Mouse (Mus musculus) forebrain, embryonic 15.5 days (tissue): ENCODE data around the gene Malsu1. TPM values are rescaled to one million over a fixed set of nuclear protein-coding genes. Genes with fewer than 3 reads are reported as not detected.

Source experiments
- ATAC-seq: fragments of 200-750 bp; cut with Nextera tagmentation; replicated peaks from 2 replicates; pipeline ENCODE4 v1.8.0; 2017; ENCODE audit warnings: mild to moderate bottlenecking, moderate TSS enrichment, moderate library complexity
- H3K27ac ChIP-seq: fragments of 300-500 bp; sonication (generic); replicated peaks from 2 replicates; pipeline ENCODE4 v1.5.1; 2015; ENCODE audit warnings: mild to moderate bottlenecking, inconsistent platforms
- H3K27me3 ChIP-seq: fragments of 300-500 bp; sonication (generic); 2 replicates; pipeline ENCODE4 v1.6.1; 2015; ENCODE audit warnings: inconsistent platforms
- H3K36me3 ChIP-seq: fragments of 300-500 bp; sonication (generic); 2 replicates; pipeline ENCODE4 v1.6.1; 2015; ENCODE audit warnings: mild to moderate bottlenecking, inconsistent platforms
- H3K4me1 ChIP-seq: fragments of 300-500 bp; sonication (generic); 2 replicates; pipeline ENCODE4 v1.6.1; 2015; ENCODE audit warnings: inconsistent platforms
- H3K4me2 ChIP-seq: fragments of 300-500 bp; sonication (generic); replicated peaks from 2 replicates; pipeline ENCODE4 v1.6.1; 2015; ENCODE audit warnings: mild to moderate bottlenecking, inconsistent platforms
- H3K4me3 ChIP-seq: fragments of 300-500 bp; sonication (generic); 2 replicates; pipeline ENCODE4 v1.5.1; 2015; ENCODE audit warnings: mild to moderate bottlenecking, inconsistent platforms
- H3K9ac ChIP-seq: fragments of 300-500 bp; sonication (generic); replicated peaks from 2 replicates; pipeline ENCODE4 v1.6.1; 2015; ENCODE audit warnings: mild to moderate bottlenecking, inconsistent platforms
- H3K9me3 ChIP-seq: fragments of 300-500 bp; sonication (generic); 2 replicates; pipeline ENCODE4 v1.6.1; 2016; ENCODE audit warnings: inconsistent platforms
- WGBS: fragments of 180-500 bp; shearing (Covaris S2); methylation state at CpG from one replicate; pipeline ENCODE4 v1.1.7; 2015; ENCODE audit warnings: mixed read lengths; 5-methylcytosine and 5-hydroxymethylcytosine counted together
- polyA plus RNA-seq: library from polyadenylated mRNA; unstranded; fragments of >200 nt; fragmentation: Nextera tagmentation; extraction: Ambion mirVana; gene quantifications from 2 replicates; pipeline ENCODE4 v1.2.1, GENCODE M21; 2015

Gene Malsu1
- polyA plus RNA-seq, 1 experiment from 2014 or later: 69.2 TPM

DNA sequence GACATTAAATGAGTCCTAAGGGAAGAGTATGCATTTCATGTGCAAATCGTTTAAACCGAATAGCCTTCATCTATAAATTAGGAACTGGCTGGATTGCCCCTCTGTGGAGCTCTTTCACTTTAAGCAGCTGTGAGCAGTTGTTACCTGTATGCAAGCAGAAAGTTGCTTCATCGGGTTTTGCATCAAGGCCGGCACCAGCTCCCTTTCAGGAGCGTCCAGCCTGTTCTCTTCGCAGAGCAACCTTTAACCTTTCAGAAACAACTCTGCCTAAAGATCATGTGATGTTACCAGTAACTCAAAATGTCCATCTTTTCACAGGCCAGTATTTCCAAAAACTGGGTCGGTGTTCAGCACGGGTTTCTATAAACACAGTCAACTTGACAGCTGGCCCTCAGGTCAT is 26.6 kb upstream of the Malsu1 start:
- Histone ChIP-seq H3K4me3 (no peak overlapping the region), H3K4me2 (no peak overlapping the region), H3K27ac (no peak overlapping the region), H3K36me3 (no peaks in the 10 kb centered on the region), H3K9ac (no peak overlapping the region), H3K4me1 (no peaks in the 10 kb centered on the region), H3K9me3 (no peaks in the 10 kb centered on the region), H3K27me3 (no peaks in the 10 kb centered on the region)
- no peak for ATAC-seq
- WGBS: 83% methylated on average over 8 of the region's 8 CpGs

DNA sequence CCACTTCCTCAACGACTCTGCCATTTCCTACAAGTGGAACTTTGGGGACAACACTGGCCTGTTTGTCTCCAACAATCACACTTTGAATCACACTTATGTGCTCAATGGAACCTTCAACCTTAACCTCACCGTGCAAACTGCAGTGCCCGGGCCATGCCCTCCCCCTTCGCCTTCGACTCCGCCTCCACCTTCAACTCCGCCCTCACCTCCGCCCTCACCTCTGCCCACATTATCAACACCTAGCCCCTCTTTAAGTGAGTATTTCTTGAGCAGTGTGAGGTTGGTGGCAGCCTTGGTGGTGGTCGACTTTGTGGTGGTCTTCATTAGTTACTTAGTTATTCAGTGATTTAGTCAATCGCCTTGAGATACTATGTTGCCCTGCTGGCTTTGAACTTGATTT is 25.7 kb upstream of the Malsu1 start:
- ATAC-seq: no peak
- no peak overlapping the region for H3K9ac ChIP-seq
- H3K4me3 ChIP-seq: no peak overlapping the region
- no peak overlapping the region for H3K4me2 ChIP-seq
- H3K36me3 ChIP-seq: no peaks in the 10 kb centered on the region
- no peak overlapping the region for H3K27ac ChIP-seq
- no peaks in the 10 kb centered on the region for H3K4me1 ChIP-seq
- no peaks in the 10 kb centered on the region for H3K9me3 ChIP-seq
- 83% methylated on average over 10 of the region's 10 CpGs for WGBS
- H3K27me3 ChIP-seq: no peaks in the 10 kb centered on the region

DNA sequence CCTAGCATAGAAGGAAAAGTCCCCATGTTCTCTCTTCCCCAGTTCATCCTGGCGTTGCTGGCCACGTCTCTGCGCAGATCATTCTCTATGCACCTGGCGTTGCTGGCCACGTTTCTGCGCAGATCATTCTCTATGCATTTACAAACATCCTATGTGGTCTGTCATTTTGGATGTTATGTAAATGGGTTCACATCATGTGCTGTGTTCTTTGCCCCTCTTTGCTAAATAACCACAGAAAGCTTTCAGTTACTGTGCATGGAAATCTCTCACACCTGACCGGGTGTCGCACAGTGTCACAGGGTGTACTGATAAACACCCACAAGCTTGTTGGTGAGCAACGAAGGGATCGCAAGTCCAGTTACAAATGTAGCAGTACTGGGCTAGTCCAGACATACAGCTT is 25.2 kb upstream of the Malsu1 start:
- H3K27me3 ChIP-seq: no peaks in the 10 kb centered on the region
- 89% methylated on average over 10 of the region's 10 CpGs for WGBS
- H3K4me2 ChIP-seq: no peak overlapping the region

GRCm38 (mm10) chr6:49050677-49051410 is 22.8 kb upstream of the Malsu1 start:
- 51% methylated on average over 11 of the region's 11 CpGs for WGBS
- H3K9ac ChIP-seq: no peak overlapping the region
- H3K27me3 ChIP-seq: no peaks in the 10 kb centered on the region
- H3K4me3 ChIP-seq: no peak overlapping the region
- H3K27ac ChIP-seq: no peak overlapping the region
- H3K4me1 ChIP-seq: peaks cover 5% of the 10 kb centered on the region; the same call in 1 of the 2 replicates
- no peaks in the 10 kb centered on the region for H3K36me3 ChIP-seq
- H3K9me3 ChIP-seq: no peaks in the 10 kb centered on the region
- ATAC-seq: no peak
- H3K4me2 ChIP-seq: no peak overlapping the region

More for the DNA sequence above, 25.2 kb upstream of the Malsu1 start:
- Histone ChIP-seq H3K9ac (no peak overlapping the region), H3K4me3 (no peak overlapping the region), H3K4me1 (no peaks in the 10 kb centered on the region), H3K27ac (no peak overlapping the region), H3K9me3 (no peaks in the 10 kb centered on the region), H3K36me3 (no peaks in the 10 kb centered on the region)
- ATAC-seq: no peak

DNA sequence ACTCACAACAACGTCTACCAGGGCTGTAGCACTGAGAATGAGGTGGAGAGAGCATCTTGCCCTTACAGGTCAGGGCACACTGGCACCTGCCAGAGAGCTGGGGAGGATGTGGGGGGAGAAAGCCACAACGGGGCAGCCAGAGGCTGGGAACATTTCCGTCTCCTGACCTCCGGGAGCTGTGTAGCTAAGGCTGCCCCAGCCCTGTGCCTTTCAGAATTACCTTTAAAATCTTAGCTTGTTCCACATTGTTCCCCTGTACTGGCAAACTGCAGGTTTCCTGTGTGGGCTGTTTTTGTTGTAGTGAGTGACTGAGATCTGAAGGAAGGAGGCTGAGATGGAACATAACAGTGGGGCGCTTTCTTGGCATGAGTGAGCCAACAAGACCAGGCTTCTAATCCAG is 21.4 kb upstream of the Malsu1 start:
- Histone ChIP-seq H3K4me1 (peaks cover 5% of the 10 kb centered on the region; the same call in 1 of the 2 replicates), H3K36me3 (no peaks in the 10 kb centered on the region), H3K4me2 (no peak overlapping the region), H3K9ac (no peak overlapping the region), H3K9me3 (no peaks in the 10 kb centered on the region), H3K27ac (no peak overlapping the region), H3K4me3 (no peak overlapping the region), H3K27me3 (no peaks in the 10 kb centered on the region)
- ATAC-seq: no peak
- WGBS: 73% methylated on average over 5 of the region's 5 CpGs

DNA sequence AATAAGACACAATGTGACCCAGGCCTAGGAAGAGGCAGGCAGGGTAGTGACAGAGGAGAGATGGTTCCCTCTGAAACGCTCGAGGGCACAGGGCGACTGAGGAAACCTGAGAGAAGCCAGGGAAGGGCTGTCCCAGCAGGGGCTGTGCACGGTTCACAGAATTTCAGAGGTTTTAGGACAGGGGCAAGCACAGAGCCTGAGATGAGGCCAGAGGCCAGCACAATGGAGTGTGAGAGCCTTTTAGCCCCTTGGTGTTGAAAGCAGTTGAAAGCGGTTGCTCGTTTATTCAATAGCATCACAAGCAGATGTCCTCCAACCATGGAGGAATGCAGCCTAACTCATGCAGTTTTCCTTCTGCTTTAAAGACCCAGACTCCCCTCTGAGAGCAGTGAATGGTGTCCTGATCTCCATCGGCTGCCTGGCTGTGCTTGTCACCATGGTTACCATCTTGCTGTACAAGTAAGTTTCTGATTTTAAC is 18.3 kb upstream of the Malsu1 start:
- H3K4me2 ChIP-seq: no peak overlapping the region
- H3K27ac ChIP-seq: peak overlapping the region; percentile 31
- H3K4me3 ChIP-seq: no peak overlapping the region
- 5% methylated on average over 7 of the region's 7 CpGs for WGBS
- no peaks in the 10 kb centered on the region for H3K27me3 ChIP-seq
- peak; percentile 56 for ATAC-seq
- H3K4me1 ChIP-seq: peaks cover 5% of the 10 kb centered on the region; the same call in 1 of the 2 replicates
- no peak overlapping the region for H3K9ac ChIP-seq
- no peaks in the 10 kb centered on the region for H3K36me3 ChIP-seq
- H3K9me3 ChIP-seq: no peaks in the 10 kb centered on the region

DNA sequence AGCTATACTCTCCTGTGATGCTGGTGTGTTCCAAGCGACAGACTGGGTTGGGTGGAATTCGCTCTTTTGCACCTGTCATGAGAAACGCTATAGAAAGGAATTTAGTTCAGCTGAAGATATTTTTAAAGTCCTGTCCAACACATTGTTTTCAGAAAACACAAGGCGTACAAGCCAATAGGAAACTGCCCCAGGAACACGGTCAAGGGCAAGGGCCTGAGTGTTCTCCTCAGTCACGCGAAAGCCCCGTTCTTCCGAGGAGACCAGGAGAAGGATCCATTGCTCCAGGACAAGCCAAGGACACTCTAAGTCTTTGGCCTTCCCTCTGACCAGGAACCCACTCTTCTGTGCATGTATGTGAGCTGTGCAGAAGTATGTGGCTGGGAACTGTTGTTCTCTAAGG is 17.6 kb upstream of the Malsu1 start:
- H3K36me3 ChIP-seq: no peaks in the 10 kb centered on the region
- H3K4me3 ChIP-seq: no peak overlapping the region
- no peaks in the 10 kb centered on the region for H3K27me3 ChIP-seq
- no peak overlapping the region for H3K27ac ChIP-seq
- no peak overlapping the region for H3K9ac ChIP-seq
- no peaks in the 10 kb centered on the region for H3K9me3 ChIP-seq
- H3K4me1 ChIP-seq: peaks cover 5% of the 10 kb centered on the region; the same call in 1 of the 2 replicates
- no peak for ATAC-seq
- H3K4me2 ChIP-seq: no peak overlapping the region
- WGBS: 61% methylated on average over 9 of the region's 9 CpGs

DNA sequence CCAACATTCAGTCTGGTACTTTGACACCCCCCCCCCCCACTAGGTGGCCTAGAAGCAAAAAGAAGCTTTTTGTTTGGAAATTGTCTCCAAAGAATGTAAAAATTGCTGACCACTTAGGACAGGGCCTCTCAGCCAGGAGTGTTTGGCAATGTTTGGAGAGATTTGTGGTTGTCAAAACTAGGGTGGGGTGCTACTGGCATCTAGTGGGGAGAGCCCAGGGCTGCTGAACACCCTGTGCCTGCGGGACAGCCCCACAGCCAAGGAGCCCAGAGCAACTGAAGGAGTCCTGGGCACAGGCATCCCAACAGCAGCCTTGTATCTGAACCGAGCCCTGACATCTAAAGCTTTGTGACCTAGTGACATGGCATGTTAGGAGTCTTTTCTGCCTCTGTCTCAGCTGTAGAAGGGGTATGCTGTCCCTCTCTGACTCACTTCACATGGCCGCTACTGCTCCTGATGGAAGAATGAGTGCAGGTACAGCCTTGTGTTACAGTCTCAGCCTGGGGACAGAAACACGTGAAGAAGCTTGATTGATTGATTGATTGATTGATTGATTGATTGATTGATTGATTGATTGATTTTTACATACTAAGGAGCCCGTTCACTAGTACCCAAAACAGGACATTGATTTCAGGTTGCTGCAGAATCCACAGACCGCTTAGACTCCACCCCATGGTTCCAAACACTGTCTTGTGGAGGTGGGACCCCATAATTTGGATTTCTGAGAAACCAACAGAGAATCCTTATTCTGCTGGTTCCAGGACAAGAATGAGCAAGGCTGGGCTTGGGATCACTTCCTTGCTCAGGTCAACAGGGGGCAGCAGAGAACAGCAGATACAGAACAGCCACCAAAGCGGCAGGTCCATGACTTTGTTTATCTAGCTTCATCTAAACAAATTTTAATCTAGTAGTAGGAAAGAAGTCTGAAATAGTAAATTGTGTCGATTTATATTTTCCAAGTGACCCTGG is 16.3 kb upstream of the Malsu1 start:
- no peaks in the 10 kb centered on the region for H3K36me3 ChIP-seq
- no peak overlapping the region for H3K4me2 ChIP-seq
- H3K9me3 ChIP-seq: no peaks in the 10 kb centered on the region
- peaks cover 5% of the 10 kb centered on the region; the same call in 1 of the 2 replicates for H3K4me1 ChIP-seq
- H3K4me3 ChIP-seq: no peak overlapping the region
- no peak overlapping the region for H3K9ac ChIP-seq
- 38% methylated on average over 8 of the region's 8 CpGs for WGBS
- no peaks in the 10 kb centered on the region for H3K27me3 ChIP-seq
- H3K27ac ChIP-seq: no peak overlapping the region
- ATAC-seq: peak; percentile 38

DNA sequence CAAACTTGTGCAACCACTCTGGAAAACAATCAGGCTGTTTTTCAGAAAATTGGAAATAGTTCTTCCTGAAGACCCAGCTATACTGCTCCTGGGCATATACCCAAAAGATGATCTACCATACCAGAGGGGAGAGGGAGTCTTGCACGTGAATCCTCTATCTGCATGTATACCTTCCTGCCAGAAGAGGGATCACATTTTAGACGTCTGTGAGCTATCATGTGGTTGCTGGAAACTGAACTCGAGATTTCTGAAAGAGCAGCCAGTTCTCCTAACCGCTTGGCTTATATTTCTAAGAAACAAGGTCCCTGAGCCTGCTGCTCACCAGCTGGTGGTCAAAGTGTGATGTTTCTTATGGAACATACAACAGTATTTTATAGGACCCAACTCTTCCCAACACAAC is 5.2 kb upstream of the Malsu1 start:
- ATAC-seq: no peak
- 45% methylated on average over 3 of the region's 4 CpGs for WGBS
- Histone ChIP-seq H3K9ac (no peak overlapping the region), H3K27ac (no peak overlapping the region), H3K36me3 (no peaks in the 10 kb centered on the region), H3K9me3 (no peaks in the 10 kb centered on the region), H3K4me3 (no peak overlapping the region), H3K4me1 (peaks cover 4% of the 10 kb centered on the region; the same call in 1 of the 2 replicates), H3K4me2 (no peak overlapping the region), H3K27me3 (no peaks in the 10 kb centered on the region)

- H3K36me3 ChIP-seq: no peaks in the 10 kb centered on the region
- peak; percentile 71 for ATAC-seq
- no peaks in the 10 kb centered on the region for H3K9me3 ChIP-seq
- H3K27me3 ChIP-seq: no peaks in the 10 kb centered on the region
- WGBS: 2% methylated on average over 19 of the region's 19 CpGs
- H3K27ac ChIP-seq: peak overlapping the region; percentile 84
- peak overlapping the region; percentile 79 for H3K4me2 ChIP-seq
- peak overlapping the region; percentile 95 for H3K4me3 ChIP-seq
- peak overlapping the region; percentile 88 for H3K9ac ChIP-seq
- H3K4me1 ChIP-seq: peaks cover 27% of the 10 kb centered on the region
Observed at GRCm38 (mm10) chr6:49074117-49074490, 509 bp downstream of the Malsu1 start.

- H3K4me3 ChIP-seq: no peak overlapping the region
- H3K9me3 ChIP-seq: no peaks in the 10 kb centered on the region
- H3K27me3 ChIP-seq: no peaks in the 10 kb centered on the region
- H3K27ac ChIP-seq: no peak overlapping the region
- no peak overlapping the region for H3K4me2 ChIP-seq
- H3K36me3 ChIP-seq: no peaks in the 10 kb centered on the region
- no peak overlapping the region for H3K9ac ChIP-seq
- no peak for ATAC-seq
- H3K4me1 ChIP-seq: peaks cover 27% of the 10 kb centered on the region
- 81% methylated on average over 2 of the region's 2 CpGs for WGBS
Observed at GRCm38 (mm10) chr6:49077894-49078293, 4.3 kb downstream of the Malsu1 start.

DNA sequence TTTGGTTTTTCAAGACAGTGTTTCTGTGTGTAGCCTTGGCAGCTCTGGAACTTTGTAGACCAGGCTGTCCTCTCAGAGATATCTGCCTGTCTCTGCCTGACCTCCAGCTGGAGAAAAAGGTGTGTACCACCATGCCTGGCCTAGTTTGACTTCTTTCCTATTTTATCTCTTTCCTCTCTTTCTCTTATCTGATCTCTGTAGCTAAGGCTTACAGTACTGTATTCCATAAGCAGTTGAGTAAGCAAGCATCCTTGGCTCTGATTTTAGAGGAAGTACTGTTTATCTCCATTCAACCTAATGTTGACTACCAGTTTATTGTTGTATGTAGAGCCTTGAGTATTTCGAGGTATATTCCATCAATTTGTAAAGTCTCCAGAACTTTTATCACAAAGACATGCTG is 5.7 kb downstream of the Malsu1 start:
- ATAC-seq: no peak
- H3K4me3 ChIP-seq: no peak overlapping the region
- H3K27ac ChIP-seq: no peak overlapping the region
- 91% methylated on average over 1 of the region's 1 CpGs for WGBS
- peaks cover 21% of the 10 kb centered on the region for H3K4me1 ChIP-seq
- H3K9me3 ChIP-seq: no peaks in the 10 kb centered on the region
- H3K9ac ChIP-seq: no peak overlapping the region
- H3K36me3 ChIP-seq: peaks cover 8% of the 10 kb centered on the region
- H3K27me3 ChIP-seq: no peaks in the 10 kb centered on the region
- H3K4me2 ChIP-seq: no peak overlapping the region
